Mouse (Mus musculus) intestine, embryonic 14.5 days (tissue): Measurements from ENCODE around the gene Uba6. TPM values are rescaled to one million over a fixed set of nuclear protein-coding genes. Genes with fewer than 3 reads are reported as not detected.

ENCODE experiments used
- ATAC-seq: fragments of 200-750 bp; cut with Nextera tagmentation; replicated peaks from 2 replicates; pipeline ENCODE4 v1.8.0; 2017; ENCODE audit warnings: low read depth, moderate number of reproducible peaks, moderate TSS enrichment, moderate library complexity; ENCODE audit not compliant: low FRiP score, low TSS enrichment
- DNase-seq: peaks from one replicate; pipeline ENCODE4 v3.0.0-alpha.2; 2018; ENCODE audit warnings: low spot score
- H3K27ac ChIP-seq: fragments of 300-500 bp; sonication (generic); 2 replicates; pipeline ENCODE4 v1.5.1; 2014; ENCODE audit warnings: low read depth, mild to moderate bottlenecking, control low read depth
- H3K27me3 ChIP-seq: fragments of 300-500 bp; sonication (generic); replicated peaks from 2 replicates; pipeline ENCODE4 v1.6.1; 2014; ENCODE audit warnings: low read length, control low read depth; ENCODE audit not compliant: control insufficient read depth, insufficient read depth
- H3K36me3 ChIP-seq: fragments of 300-500 bp; sonication (generic); 2 replicates; pipeline ENCODE4 v1.6.1; 2014; ENCODE audit warnings: low read length, control low read depth; ENCODE audit not compliant: control insufficient read depth, insufficient read depth
- H3K4me1 ChIP-seq: fragments of 300-500 bp; sonication (generic); replicated peaks from 2 replicates; pipeline ENCODE4 v1.6.1; 2014; ENCODE audit warnings: low read length, control low read depth, mixed read lengths; ENCODE audit not compliant: control insufficient read depth, insufficient read depth
- H3K4me2 ChIP-seq: fragments of 300-500 bp; sonication (generic); 2 replicates; pipeline ENCODE4 v1.6.1; 2014; ENCODE audit warnings: low read length
- H3K4me3 ChIP-seq: fragments of 300-500 bp; sonication (generic); 2 replicates; pipeline ENCODE4 v1.5.1; 2014; ENCODE audit warnings: low read depth, low read length, control low read depth, mixed read lengths
- H3K9ac ChIP-seq: fragments of 300-500 bp; sonication (generic); 2 replicates; pipeline ENCODE4 v1.6.1; 2014; ENCODE audit warnings: mild to moderate bottlenecking, low read length
- H3K9me3 ChIP-seq: fragments of 300-500 bp; sonication (generic); 2 replicates; pipeline ENCODE4 v1.6.1; 2016; ENCODE audit warnings: low read length, control low read depth; ENCODE audit not compliant: control insufficient read depth
- WGBS: fragments of 180-500 bp; shearing (Covaris S2); extraction: QIAGEN DNeasy Blood & Tissue Kit; methylation state at CpG from one replicate; pipeline ENCODE4 v1.1.7; 2014; 5-methylcytosine and 5-hydroxymethylcytosine counted together
- polyA plus RNA-seq: library from polyadenylated mRNA; unstranded; fragments of >200 nt; fragmentation: Nextera tagmentation; extraction: Ambion mirVana; gene quantifications from 2 replicates; pipeline ENCODE4 v1.2.1, GENCODE M21; 2014

Uba6 gene
- polyA plus RNA-seq, 1 experiment from 2014 or later = 19.1 TPM

GRCm38 (mm10) chr5:86128749-86129148 lies 43.9 kb downstream of the Uba6 start:
- Histone ChIP-seq H3K9ac (no peak overlapping the region), H3K4me3 (no peak overlapping the region), H3K4me2 (no peak overlapping the region), H3K27ac (no peak overlapping the region), H3K36me3 (peaks cover 47% of the 10 kb centered on the region), H3K27me3 (no peaks in the 10 kb centered on the region), H3K4me1 (no peaks in the 10 kb centered on the region), H3K9me3 (no peaks in the 10 kb centered on the region)
- ATAC-seq (no peak), DNase-seq (no peak)
- 80% methylated on average over 1 of the region's 1 CpGs for WGBS

GRCm38 (mm10) chr5:86118457-86119094 lies 54.0 kb downstream of the Uba6 start:
- Histone ChIP-seq H3K9ac (no peak overlapping the region), H3K27ac (no peak overlapping the region), H3K27me3 (no peaks in the 10 kb centered on the region), H3K4me3 (no peak overlapping the region), H3K4me2 (no peak overlapping the region), H3K9me3 (no peaks in the 10 kb centered on the region), H3K36me3 (peaks cover 48% of the 10 kb centered on the region), H3K4me1 (no peaks in the 10 kb centered on the region)
- ATAC-seq (no peak), DNase-seq (no peak)
- 91% methylated on average over 9 of the region's 9 CpGs for WGBS

- Histone ChIP-seq H3K27ac (no peak overlapping the region), H3K9ac (no peak overlapping the region), H3K27me3 (no peaks in the 10 kb centered on the region), H3K4me3 (no peak overlapping the region), H3K9me3 (no peaks in the 10 kb centered on the region), H3K4me1 (no peaks in the 10 kb centered on the region), H3K36me3 (peaks cover 50% of the 10 kb centered on the region), H3K4me2 (no peak overlapping the region)
- ATAC-seq (no peak), DNase-seq (no peak)
- 72% methylated on average over 1 of the region's 1 CpGs for WGBS
Measured at GRCm38 (mm10) chr5:86113997-86114396, 58.6 kb downstream of the Uba6 start.

GRCm38 (mm10) chr5:86113037-86113436 lies 59.6 kb downstream of the Uba6 start:
- H3K4me3 ChIP-seq = no peak overlapping the region
- H3K4me1 ChIP-seq = no peaks in the 10 kb centered on the region
- H3K9me3 ChIP-seq = no peaks in the 10 kb centered on the region
- H3K27me3 ChIP-seq = no peaks in the 10 kb centered on the region
- H3K36me3 ChIP-seq = peaks cover 41% of the 10 kb centered on the region
- DNase-seq = no peak
- H3K4me2 ChIP-seq = no peak overlapping the region
- no peak for ATAC-seq
- H3K9ac ChIP-seq = no peak overlapping the region
- 88% methylated on average over 2 of the region's 2 CpGs for WGBS
- H3K27ac ChIP-seq = no peak overlapping the region

- WGBS = 90% methylated on average over 1 of the region's 1 CpGs
- no peak for DNase-seq
- no peak for ATAC-seq
- no peak overlapping the region for H3K4me2 ChIP-seq
- no peak overlapping the region for H3K27ac ChIP-seq
- no peaks in the 10 kb centered on the region for H3K4me1 ChIP-seq
- no peak overlapping the region for H3K4me3 ChIP-seq
- H3K36me3 ChIP-seq = peaks cover 39% of the 10 kb centered on the region
- H3K9ac ChIP-seq = no peak overlapping the region
- H3K27me3 ChIP-seq = no peaks in the 10 kb centered on the region
- no peaks in the 10 kb centered on the region for H3K9me3 ChIP-seq
Measured at GRCm38 (mm10) chr5:86111074-86111473, 61.5 kb downstream of the Uba6 start.

- no peak for DNase-seq
- 86% methylated on average over 2 of the region's 2 CpGs for WGBS
- H3K9me3 ChIP-seq = no peaks in the 10 kb centered on the region
- no peak overlapping the region for H3K27ac ChIP-seq
- H3K4me3 ChIP-seq = no peak overlapping the region
- H3K9ac ChIP-seq = no peak overlapping the region
- H3K4me1 ChIP-seq = no peaks in the 10 kb centered on the region
- ATAC-seq = no peak
- no peak overlapping the region for H3K4me2 ChIP-seq
- peaks cover 16% of the 10 kb centered on the region; the same call in 1 of the 2 replicates for H3K36me3 ChIP-seq
- no peaks in the 10 kb centered on the region for H3K27me3 ChIP-seq
Measured at GRCm38 (mm10) chr5:86106610-86107009, 66.0 kb downstream of the Uba6 start.

- Histone ChIP-seq H3K4me1 (no peaks in the 10 kb centered on the region), H3K4me3 (no peak overlapping the region), H3K27me3 (no peaks in the 10 kb centered on the region), H3K4me2 (no peak overlapping the region), H3K9me3 (no peaks in the 10 kb centered on the region), H3K9ac (no peak overlapping the region), H3K36me3 (no peaks in the 10 kb centered on the region), H3K27ac (no peak overlapping the region)
- ATAC-seq (no peak), DNase-seq (no peak)
- 96% methylated on average over 2 of the region's 2 CpGs for WGBS
Measured at GRCm38 (mm10) chr5:86102176-86102575, 70.4 kb downstream of the Uba6 start.

DNA sequence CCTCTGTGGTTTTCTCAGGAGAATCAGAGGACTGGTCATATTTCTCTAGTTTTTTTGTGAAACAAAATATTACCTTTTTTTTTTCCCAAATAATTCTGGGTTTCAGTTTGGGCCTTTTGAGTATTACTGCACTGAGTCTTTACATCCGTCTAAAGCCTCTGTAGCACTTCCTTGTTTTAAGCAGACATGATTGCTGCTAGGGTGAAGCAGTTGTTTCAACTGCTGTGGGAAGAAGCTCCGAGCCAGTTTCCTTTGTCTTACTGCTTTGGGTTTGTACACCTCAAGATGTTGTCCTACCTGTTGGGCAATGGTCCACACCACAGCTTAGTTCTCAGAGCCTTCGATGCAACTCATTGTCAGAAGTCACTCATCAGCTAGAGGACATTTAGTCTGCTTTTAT lies 72.0 kb downstream of the Uba6 start:
- no peaks in the 10 kb centered on the region for H3K4me1 ChIP-seq
- H3K9me3 ChIP-seq = no peaks in the 10 kb centered on the region
- H3K36me3 ChIP-seq = no peaks in the 10 kb centered on the region
- WGBS = 74% methylated on average over 3 of the region's 3 CpGs
- DNase-seq = no peak
- no peak overlapping the region for H3K9ac ChIP-seq
- H3K27ac ChIP-seq = no peak overlapping the region
- no peak overlapping the region for H3K4me2 ChIP-seq
- H3K4me3 ChIP-seq = no peak overlapping the region
- ATAC-seq = no peak
- H3K27me3 ChIP-seq = no peaks in the 10 kb centered on the region

GRCm38 (mm10) chr5:86098988-86099387 lies 73.6 kb downstream of the Uba6 start:
- no peak overlapping the region for H3K4me3 ChIP-seq
- H3K4me1 ChIP-seq = no peaks in the 10 kb centered on the region
- H3K4me2 ChIP-seq = no peak overlapping the region
- DNase-seq (no peak), ATAC-seq (no peak)
- 87% methylated on average over 3 of the region's 3 CpGs for WGBS
- H3K27ac ChIP-seq = no peak overlapping the region
- H3K27me3 ChIP-seq = no peaks in the 10 kb centered on the region
- no peaks in the 10 kb centered on the region for H3K9me3 ChIP-seq
- no peaks in the 10 kb centered on the region for H3K36me3 ChIP-seq
- no peak overlapping the region for H3K9ac ChIP-seq
